Mouse (Mus musculus) neutrophil, adult 5-6 weeks (primary cell): ENCODE data around the gene Gm45713. TPM values are rescaled to one million over a fixed set of nuclear protein-coding genes. Genes with fewer than 3 reads are reported as not detected.

ENCODE experiments used
- ATAC-seq: fragments of 151-379, 151-347 bp; 2 replicates; pipeline ENCODE4 v1.8.0; 2017; ENCODE audit warnings: mild to moderate bottlenecking, moderate TSS enrichment; ENCODE audit not compliant: insufficient number of reproducible peaks, poor library complexity, low FRiP score, severe bottlenecking; ENCODE audit errors: extremely low read depth
- total RNA-seq: library from RNA; stranded (forward); fragments of 200-1000 nt; gene quantifications from 2 replicates; pipeline ENCODE4 v1.2.3, GENCODE M21; 2017

The Gm45713 gene
- total RNA-seq, 1 experiment from 2014 or later, result 0.58 TPM

DNA sequence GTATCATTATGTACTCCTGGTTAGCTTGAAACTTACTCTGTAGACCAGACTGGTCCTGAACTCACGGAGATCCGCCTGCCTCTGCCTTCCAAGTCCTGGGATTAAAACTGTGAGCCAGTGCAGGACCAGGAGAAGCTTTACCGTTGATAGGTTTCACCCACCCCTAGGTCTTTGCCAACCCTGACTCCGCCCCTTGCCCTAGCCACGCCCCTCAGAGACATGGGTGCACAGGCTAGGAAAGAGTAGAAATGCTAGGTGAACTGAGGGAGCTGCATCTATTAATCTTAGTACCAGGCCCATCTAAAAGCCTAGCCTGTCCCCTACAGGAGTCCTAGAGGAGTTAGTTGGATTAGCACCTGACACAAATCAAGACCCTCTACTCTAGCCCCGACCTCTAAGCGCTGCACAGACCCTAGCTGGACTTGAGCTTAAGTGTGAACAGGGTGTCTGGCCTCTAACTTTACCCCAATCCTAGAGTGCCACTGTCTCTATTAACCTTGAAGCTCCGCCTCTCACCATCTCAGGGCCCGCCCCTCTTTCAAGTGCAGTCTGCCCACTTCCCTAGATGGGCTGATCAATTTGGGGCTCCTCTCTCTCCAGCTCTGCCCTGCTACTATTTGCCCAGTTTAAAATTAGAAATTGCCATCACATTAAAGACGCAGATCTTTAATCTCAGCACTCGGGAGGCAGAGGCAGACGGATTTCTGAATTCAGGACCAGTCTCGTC, 45.6 kb downstream of the Gm45713 start:
- ATAC-seq, result no peak

DNA sequence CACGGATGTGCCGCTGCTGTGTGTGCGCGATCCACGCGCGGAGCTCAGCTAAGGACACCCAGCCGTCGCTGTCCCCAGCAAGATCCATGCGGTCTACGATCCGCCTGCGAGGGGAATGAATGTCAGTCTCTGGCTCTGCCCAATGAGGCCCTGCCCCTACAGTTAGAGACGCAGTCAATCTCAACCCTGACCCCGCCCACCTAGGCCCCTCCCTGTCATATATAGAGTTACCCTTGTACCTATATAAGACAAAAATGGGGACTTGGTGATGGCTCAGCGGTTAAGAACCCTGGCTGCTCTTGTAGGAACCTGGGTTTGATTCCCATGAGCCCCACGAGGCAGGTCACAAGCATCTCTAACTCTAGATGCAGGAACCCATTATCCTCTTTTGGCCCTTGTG, 47.4 kb downstream of the Gm45713 start:
- ATAC-seq, result no peak

DNA sequence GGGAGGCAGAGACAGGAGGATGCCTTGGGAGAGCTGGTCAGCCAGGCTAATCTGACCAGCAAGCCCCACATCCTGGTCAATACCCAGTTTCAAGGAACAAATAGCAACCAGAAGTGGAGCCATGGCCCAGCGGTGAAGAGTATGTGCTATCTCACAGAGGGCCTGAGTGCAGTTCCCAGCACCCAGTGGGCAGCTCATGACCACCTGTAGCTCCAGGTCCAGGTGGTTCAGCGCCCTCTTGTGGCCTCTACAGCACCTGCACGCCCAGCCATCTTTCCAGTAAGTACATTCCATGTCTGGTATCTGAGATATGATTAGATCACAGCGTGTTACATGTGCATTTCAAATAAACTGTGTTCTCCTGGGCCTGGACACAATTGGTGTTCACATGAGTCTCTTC, 49.9 kb downstream of the Gm45713 start:
- no peak for ATAC-seq

DNA sequence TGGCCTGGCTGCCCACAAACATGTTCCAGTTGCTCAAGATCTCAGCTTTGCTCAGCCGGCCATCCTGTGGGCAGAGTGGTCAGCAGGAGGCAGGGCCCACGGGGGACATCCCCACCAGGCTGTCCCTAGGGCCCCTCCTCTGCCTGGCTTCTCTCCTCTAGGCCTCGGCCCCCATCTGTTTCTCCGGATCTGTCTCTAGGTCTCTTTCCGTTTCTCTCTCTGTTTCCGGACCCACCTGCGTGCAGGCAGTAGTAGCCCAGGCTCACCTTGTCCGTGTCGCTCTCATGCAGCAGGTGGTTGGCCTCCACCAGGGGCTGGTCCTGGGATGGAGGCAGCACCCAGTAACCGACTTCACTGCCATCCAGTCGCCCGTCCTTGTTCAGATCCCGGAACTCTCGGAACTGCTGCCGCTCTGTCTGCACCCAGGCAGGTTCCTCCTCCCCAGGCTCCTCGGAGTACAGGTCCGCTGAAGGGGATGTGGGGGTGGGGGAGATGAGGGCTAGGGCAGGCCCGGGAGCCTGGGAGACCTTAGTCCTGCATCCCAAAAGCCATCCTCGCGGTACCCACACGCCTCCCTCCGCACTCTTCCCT, 52.6 kb downstream of the Gm45713 start:
- no peak for ATAC-seq

DNA sequence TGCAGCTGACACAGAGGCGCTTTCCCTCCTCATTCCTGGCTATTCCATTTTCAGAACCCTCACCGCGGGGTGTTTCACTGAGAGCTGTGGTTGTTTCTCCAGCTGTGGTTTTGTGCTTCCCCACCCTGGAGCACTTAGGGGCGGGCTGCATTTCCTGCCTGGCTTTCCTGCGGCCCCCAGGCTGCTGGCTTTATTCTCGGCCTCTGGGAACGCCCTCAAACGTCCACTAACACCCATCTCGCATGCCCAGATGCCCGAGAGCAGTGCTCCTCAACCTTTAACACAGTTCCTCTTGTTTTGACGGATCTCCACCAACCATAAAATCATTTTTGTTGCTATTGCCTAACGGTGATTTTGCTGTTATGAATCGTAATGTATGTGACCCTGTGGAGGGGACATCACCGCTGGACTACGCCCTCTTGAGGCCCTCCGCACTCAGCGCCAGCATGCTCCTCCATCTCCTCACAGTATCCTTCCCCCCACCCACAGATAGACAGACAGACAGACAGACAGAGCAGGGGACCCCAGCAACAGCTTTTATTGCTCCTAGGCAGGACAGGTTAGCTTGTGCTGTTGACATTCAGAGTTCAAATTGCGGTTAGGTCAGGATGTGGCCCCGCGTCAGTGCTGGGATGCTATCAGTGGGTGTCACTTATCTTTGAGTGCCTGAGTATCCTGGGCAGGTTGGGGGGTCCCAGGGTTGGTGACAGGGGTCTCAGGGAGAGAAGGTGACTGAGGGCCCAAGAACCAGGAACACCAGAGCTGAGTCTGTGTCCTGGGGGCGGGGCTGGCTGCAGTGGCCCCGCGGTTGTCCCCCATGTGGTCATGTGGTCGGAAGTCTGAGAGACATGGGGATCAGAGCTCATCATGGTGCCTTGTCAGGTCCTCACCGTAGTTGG, 53.4 kb downstream of the Gm45713 start:
- ATAC-seq, result peak; percentile 45; the same call in 1 of the 2 replicates

DNA sequence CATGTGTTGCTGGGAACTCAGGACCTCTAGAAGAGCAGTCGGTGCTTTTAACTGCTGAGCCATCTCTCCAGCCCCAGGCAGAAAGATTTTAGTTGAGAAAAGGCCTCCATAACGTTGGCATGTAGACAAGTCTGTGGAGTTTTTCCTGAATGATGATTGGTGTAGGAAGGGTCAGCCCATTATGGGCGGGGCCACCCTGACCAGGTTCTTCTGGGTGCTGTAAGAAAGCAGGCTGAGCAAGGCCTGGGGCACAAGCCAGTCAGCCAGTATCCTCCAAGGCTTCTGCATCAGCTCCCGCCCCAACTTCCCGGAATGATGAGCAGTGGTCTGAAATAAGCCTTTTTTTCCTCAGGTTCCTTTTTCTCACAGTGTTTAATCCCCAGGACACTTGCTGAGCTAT, 55.0 kb downstream of the Gm45713 start:
- no peak for ATAC-seq

DNA sequence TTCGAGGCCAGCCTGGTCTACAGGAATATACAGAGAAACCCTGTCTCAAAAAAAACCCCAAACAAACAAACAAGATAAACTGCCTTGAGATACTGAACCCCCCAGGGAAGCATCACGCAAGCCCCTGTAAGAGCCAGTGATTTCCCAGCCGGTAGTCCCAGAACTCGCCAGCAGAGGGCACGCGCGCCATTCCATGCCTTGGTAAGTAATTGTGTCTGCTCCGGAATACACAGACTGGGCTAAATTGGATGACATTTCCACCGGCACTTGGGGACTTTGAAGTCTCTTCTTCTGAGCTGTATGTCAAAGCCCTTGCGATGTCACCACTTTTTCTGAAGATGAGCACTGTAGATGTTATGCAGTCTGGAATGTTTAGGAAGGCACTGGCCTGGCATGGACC, 56.2 kb downstream of the Gm45713 start:
- ATAC-seq, result peak; percentile 65

DNA sequence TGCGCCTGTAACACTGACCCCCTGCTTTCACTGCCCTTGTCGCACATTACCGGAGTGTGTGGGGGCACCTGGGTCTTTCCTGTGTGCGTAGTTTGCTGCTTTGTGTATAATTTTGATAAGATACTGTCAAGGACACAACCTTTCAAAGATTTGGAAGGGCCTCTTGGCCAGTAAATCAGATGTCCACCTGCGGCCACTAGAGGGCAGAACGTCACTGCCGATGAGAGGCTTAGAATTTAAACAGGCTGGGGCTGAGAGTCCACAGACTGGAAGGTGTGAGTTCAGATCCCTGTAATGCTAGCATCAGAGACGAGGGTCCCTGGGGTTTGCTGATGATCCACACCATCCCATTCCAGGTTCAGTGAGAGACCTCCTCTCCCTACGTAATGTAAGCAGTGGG, 57.5 kb downstream of the Gm45713 start:
- peak; percentile 40; the same call in 1 of the 2 replicates for ATAC-seq

DNA sequence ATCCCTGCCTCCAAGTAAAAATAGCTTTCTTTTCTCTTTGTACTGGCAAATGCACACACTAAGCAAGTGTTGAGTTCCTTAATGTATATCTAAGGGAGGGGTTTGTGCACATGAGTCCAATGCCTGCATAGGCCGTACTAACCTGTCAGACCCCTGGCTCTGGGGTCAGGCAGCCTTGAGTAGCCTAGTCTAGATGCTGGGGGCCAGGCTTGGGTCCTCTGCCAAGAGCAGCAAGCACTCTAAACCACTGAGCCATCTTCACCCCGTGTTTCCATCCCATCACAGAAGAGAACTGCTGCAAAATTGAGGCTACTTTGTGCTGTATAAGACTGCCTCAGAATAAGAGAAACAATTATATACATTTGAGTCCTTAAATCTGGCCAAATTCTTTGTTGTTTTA, 58.2 kb downstream of the Gm45713 start:
- no peak for ATAC-seq

DNA sequence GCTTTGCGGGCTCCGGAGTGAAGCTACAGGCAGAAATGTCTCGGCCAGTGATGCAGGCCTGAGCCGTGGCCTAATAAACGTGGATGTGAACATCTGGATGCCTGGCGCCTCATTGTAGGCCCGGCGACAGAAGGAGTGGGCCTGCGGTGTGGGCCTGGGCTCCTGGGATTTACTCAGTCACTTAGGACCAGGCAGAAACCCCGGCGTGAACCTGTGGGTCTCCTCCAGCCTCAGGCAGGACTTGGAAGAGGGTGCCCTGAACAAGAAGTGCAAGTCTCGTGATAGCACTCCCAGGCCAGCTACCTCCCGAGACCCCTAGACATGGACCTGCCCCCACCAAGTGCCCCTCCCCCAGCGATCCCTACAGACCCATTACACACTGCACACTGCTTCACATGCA, 58.7 kb downstream of the Gm45713 start:
- ATAC-seq, result no peak

DNA sequence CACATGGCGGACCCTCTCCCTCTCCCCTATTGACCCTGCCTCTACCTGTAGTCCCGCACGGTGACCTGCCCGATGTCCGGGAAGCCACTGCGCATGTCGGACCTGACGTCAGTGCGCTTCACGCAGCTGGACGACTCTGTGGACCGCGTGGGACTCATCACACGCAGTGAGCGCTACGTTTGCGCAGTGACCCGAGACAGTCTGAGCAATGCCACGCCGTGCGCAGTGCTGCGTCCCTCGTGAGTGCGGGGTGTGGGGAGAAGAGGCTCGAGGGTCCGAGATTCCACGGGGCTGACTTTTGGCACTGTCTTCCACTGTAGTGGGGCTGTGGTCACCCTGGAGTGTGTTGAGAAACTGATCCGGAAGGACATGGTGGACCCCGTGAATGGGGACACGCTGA, 59.5 kb downstream of the Gm45713 start:
- ATAC-seq, result no peak

Other genes with a start within 250 kb of the Gm45713 start
- gene Med25, start 243.5 kb downstream of the Gm45713 start, total RNA-seq, result 23.5 and 26.8 TPM in 2 replicates
- gene Fuz, start 240.2 kb downstream of the Gm45713 start, total RNA-seq, result 22.1 and 29.9 TPM in 2 replicates
- gene Ap2a1, start 206.7 kb downstream of the Gm45713 start, total RNA-seq, result 23.9 and 29.8 TPM in 2 replicates
- gene Tsks, start 193.0 kb downstream of the Gm45713 start, total RNA-seq, result not detected in 2 replicates
- gene Cpt1c, start 161.4 kb downstream of the Gm45713 start, total RNA-seq, result not detected in 2 replicates
- gene Prmt1, start 149.7 kb downstream of the Gm45713 start, total RNA-seq, result 41.1 and 52.0 TPM in 2 replicates
- 216 and 230 TPM in 2 replicates for gene Irf3, start 138.6 kb downstream of the Gm45713 start, total RNA-seq
- gene Bcl2l12, start 137.5 kb downstream of the Gm45713 start, total RNA-seq, result 17.8 and 20.9 TPM in 2 replicates
- gene Scaf1, start 119.9 kb downstream of the Gm45713 start, total RNA-seq, result 35.7 and 39.7 TPM in 2 replicates
- gene Rras, start 118.3 kb downstream of the Gm45713 start, total RNA-seq, result 4.9 and 7.1 TPM in 2 replicates
- gene Prr12, start 83.3 kb downstream of the Gm45713 start, total RNA-seq, result 7.6 and 10.2 TPM in 2 replicates
- gene Nosip, start 73.8 kb downstream of the Gm45713 start, total RNA-seq, result 50.7 and 51.0 TPM in 2 replicates
- 19.8 and 21.8 TPM in 2 replicates for gene Prrg2, start 73.6 kb downstream of the Gm45713 start, total RNA-seq
- gene Rcn3, start 44.0 kb downstream of the Gm45713 start, total RNA-seq, result 9.2 and 16.1 TPM in 2 replicates
- gene Fcgrt, start 32.4 kb downstream of the Gm45713 start, total RNA-seq, result 29.6 and 32.2 TPM in 2 replicates
- gene Rps11, start 11.8 kb downstream of the Gm45713 start, total RNA-seq, result 587 and 609 TPM in 2 replicates
- 2,520 and 3,147 TPM in 2 replicates for gene Rpl13a, start 7.5 kb downstream of the Gm45713 start, total RNA-seq
- gene Flt3l, start 201 bp upstream of the Gm45713 start, total RNA-seq, result 34.4 and 37.5 TPM in 2 replicates
- 33.4 and 38.5 TPM in 2 replicates for gene Pih1d1, start 18.1 kb upstream of the Gm45713 start, total RNA-seq
- 38.3 and 39.7 TPM in 2 replicates for gene Aldh16a1, start 18.4 kb upstream of the Gm45713 start, total RNA-seq
- gene Slc17a7, start 27.7 kb upstream of the Gm45713 start, total RNA-seq, result not detected in 2 replicates
- not detected in 2 replicates for gene Gfy, start 43.3 kb upstream of the Gm45713 start, total RNA-seq
- not detected in 2 replicates for gene Pth2, start 44.8 kb upstream of the Gm45713 start, total RNA-seq
- gene Ccdc155, start 68.7 kb upstream of the Gm45713 start, total RNA-seq, result 0.25 and 0.35 TPM in 2 replicates
- gene Dkkl1, start 75.9 kb upstream of the Gm45713 start, total RNA-seq, result 1.6 and 2.8 TPM in 2 replicates
- not detected in 2 replicates for gene Tead2, start 79.5 kb upstream of the Gm45713 start, total RNA-seq
- 602 and 650 TPM in 2 replicates for gene Cd37, start 102.9 kb upstream of the Gm45713 start, total RNA-seq
- 0.12 TPM in 1 of 2 replicates, not detected in the other for gene Slc6a16, start 104.9 kb upstream of the Gm45713 start, total RNA-seq
- not detected in 2 replicates for gene Slc6a21, start 141.3 kb upstream of the Gm45713 start, total RNA-seq
- 2.6 and 5.2 TPM in 2 replicates for gene Trpm4, start 197.5 kb upstream of the Gm45713 start, total RNA-seq
- gene Hrc, start 199.1 kb upstream of the Gm45713 start, total RNA-seq, result not detected in 2 replicates
- gene Ppfia3, start 230.8 kb upstream of the Gm45713 start, total RNA-seq, result not detected in 2 replicates
- gene Lin7b, start 234.4 kb upstream of the Gm45713 start, total RNA-seq, result 0.70 TPM in 1 of 2 replicates, not detected in the other